Comparison of ENCODE assay signal across 17 mouse cellular contexts in the genomic region with DNA sequence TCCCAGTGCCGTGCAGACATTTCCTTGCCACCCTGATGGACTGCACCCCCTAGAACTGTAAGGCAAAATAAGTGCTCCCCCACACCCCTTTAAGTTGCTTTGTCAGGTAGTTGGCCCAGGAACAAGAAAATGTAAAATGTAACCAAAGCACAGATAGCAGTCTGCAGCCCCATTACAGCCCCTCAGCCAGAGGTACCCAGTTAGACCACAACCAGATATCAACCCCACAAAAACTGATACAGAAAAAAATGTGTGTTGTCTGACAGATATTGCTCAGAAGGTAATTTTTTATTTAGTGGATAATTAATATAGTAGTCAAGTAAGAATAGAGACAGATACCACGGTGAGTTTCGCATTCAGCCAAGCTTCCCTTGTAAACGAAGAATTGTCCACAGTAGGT.
DNase-seq lines count a peak whose midpoint lies in the region; TF ChIP-seq lines count a peak whose summit lies in the region.
"Had no signal": no experiment of that assay in that cellular context is flagged by ENCODE, and none has a peak within 500 bp of the region (broad histone marks: within the 10 kb centered on the region; RNA-seq: fewer than 3 reads in every experiment).

No protein-coding gene starts in this region.

- peak; percentile 36 to 81; a peak in 3 of 4 replicates for TF ChIP-seq EP300 in MEL (IDR thresholded peaks at IDR 0.05; ENCODE audit: low read depth in 1 of 2, low read length in 2 of 2)

- DNase-seq in MEL (ENCODE audit: low read depth, low spot score), result peak; percentile 20
- DNase-seq in testis, postnatal 10 days (ENCODE audit: low spot score), result no peak
- DNase-seq: adrenal gland, adult 2 months; adrenal gland, adult 8-10 months; adrenal gland, postnatal 10 days; adrenal gland, postnatal 14 days; adrenal gland, postnatal 25 days; adrenal gland, postnatal 36 days; B cell, adult 2 months; cerebellum, adult 11 months; cerebellum, adult 11-12 months; cerebellum, adult 18-20 months; cerebellum, adult 2 months; cerebellum, adult 8-10 months had no signal

- H3K4me1 ChIP-seq in MEL (ENCODE audit: control insufficient read depth in 1 of 2, insufficient read depth in 2 of 2, low read length in 2 of 2), result peaks cover 2 to 3% of the 10 kb centered on the region in 2 experiments; a peak in 1 of 4 replicates

- H3K9me3 ChIP-seq in MEL (replicated peaks; ENCODE audit: insufficient read depth, low read length), result no peaks in the 10 kb centered on the region
- H3K9me3 ChIP-seq: G1E had no signal

- TF ChIP-seq CTCF in MEL (IDR thresholded peaks at IDR 0.05 in 2 of 3, conservative IDR thresholded peaks at IDR 0.05 in 1 of 3; ENCODE audit: control insufficient read depth in 1 of 3, insufficient read depth in 1 of 3, low read depth in 2 of 3, low read length in 3 of 3, poor library complexity in 1 of 3, severe bottlenecking in 1 of 3), result no peak

- no peaks in the 10 kb centered on the region for H3K79me2 ChIP-seq in MEL (ENCODE audit: control insufficient read depth, insufficient read depth, low read length, poor library complexity)

- TF ChIP-seq POLR2A in MEL (IDR thresholded peaks at IDR 0.05; ENCODE audit: control insufficient read depth in 1 of 2, insufficient read depth in 1 of 2, low read depth in 1 of 2, low read length in 2 of 2, poor library complexity in 1 of 2), result no peak

- H3K4me3 ChIP-seq in MEL (ENCODE audit: control insufficient read depth in 1 of 2, insufficient read depth in 1 of 2, low read depth in 2 of 2, low read length in 2 of 2), result no peak overlapping the region

- H3K27me3 ChIP-seq in MEL (ENCODE audit: control insufficient read depth in 1 of 2, insufficient read depth in 2 of 2, low read length in 2 of 2), result peaks cover 0 to 3% of the 10 kb centered on the region in 2 experiments; a peak in 1 of 4 replicates
- H3K27me3 ChIP-seq: CH12.LX, Patski had no signal

- H3K27ac ChIP-seq in MEL (ENCODE audit: control insufficient read depth, low read depth, low read length), result no peak overlapping the region

- H3K9ac ChIP-seq in MEL (ENCODE audit: control insufficient read depth, low read depth, low read length, poor library complexity, severe bottlenecking), result no peak overlapping the region

- no peaks in the 10 kb centered on the region for H3K36me3 ChIP-seq in MEL (ENCODE audit: control insufficient read depth in 1 of 2, insufficient read depth in 2 of 2, low read length in 2 of 2)
- H3K36me3 ChIP-seq: G1E had no signal

- no peak for TF ChIP-seq RAD21 in MEL (IDR thresholded peaks at IDR 0.05; ENCODE audit: low read depth, low read length)

TF ChIP-seq in MEL, 35 proteins besides CTCF, POLR2A, EP300 and RAD21:
- TF ChIP-seq ZMIZ1 (IDR thresholded peaks at IDR 0.05; ENCODE audit: low read depth, low read length) (no peak), JUND (IDR thresholded peaks at IDR 0.05; ENCODE audit: low read depth, low read length) (no peak), MEF2A (IDR thresholded peaks at IDR 0.05; ENCODE audit: extremely low read depth, insufficient replicate concordance, low read depth, low read length, poor library complexity, severe bottlenecking) (no peak), HCFC1 (IDR thresholded peaks at IDR 0.05; ENCODE audit: low read depth, low read length) (no peak), MAZ (IDR thresholded peaks at IDR 0.05; ENCODE audit: low read depth, low read length) (no peak), CHD1 (IDR thresholded peaks at IDR 0.05; ENCODE audit: low read depth, low read length) (no peak), TAL1 (IDR thresholded peaks at IDR 0.05; ENCODE audit: low read length) (no peak), CHD2 (IDR thresholded peaks at IDR 0.05; ENCODE audit: low read length) (no peak), KAT2A (conservative IDR thresholded peaks at IDR 0.05; ENCODE audit: low read depth, low read length) (no peak), POLR2AphosphoS5 (IDR thresholded peaks at IDR 0.05; ENCODE audit: borderline replicate concordance, low read depth, low read length) (no peak), MXI1 (IDR thresholded peaks at IDR 0.05; ENCODE audit: low read depth, low read length) (no peak), UBTF (IDR thresholded peaks at IDR 0.05; ENCODE audit: borderline replicate concordance, insufficient read depth, low read depth, low read length) (no peak), SIN3A (IDR thresholded peaks at IDR 0.05; ENCODE audit: low read length) (no peak), TCF12 (IDR thresholded peaks at IDR 0.05; ENCODE audit: low read depth, low read length) (0 out of 2 replicates have a peak, but pooled peaks have one; percentile 22), ZC3H11A (IDR thresholded peaks at IDR 0.05; ENCODE audit: low read depth, low read length) (no peak), ZNF384 (IDR thresholded peaks at IDR 0.05; ENCODE audit: low read depth, low read length) (peak; percentile 31; the same call in 1 of the 2 replicates), NELFE (IDR thresholded peaks at IDR 0.05; ENCODE audit: low read depth, low read length) (no peak), MAX (IDR thresholded peaks at IDR 0.05; ENCODE audit: low read length) (no peak), GABPA (IDR thresholded peaks at IDR 0.05; ENCODE audit: low read depth, low read length) (no peak), RCOR1 (IDR thresholded peaks at IDR 0.05; ENCODE audit: low read depth, low read length) (peak; percentile 58), TBP (IDR thresholded peaks at IDR 0.05; ENCODE audit: low read depth, low read length) (no peak), MYC (IDR thresholded peaks at IDR 0.05; ENCODE audit: low read depth, low read length) (no peak), ELF1 (IDR thresholded peaks at IDR 0.05; ENCODE audit: low read depth, low read length) (no peak), MYB (IDR thresholded peaks at IDR 0.05; ENCODE audit: low read depth, low read length) (no peak), POLR2AphosphoS2 (IDR thresholded peaks at IDR 0.05; ENCODE audit: low read length) (no peak), ETS1 (IDR thresholded peaks at IDR 0.05; ENCODE audit: low read depth, low read length) (no peak), GATA1 (IDR thresholded peaks at IDR 0.05; ENCODE audit: low read depth, low read length) (peak; percentile 52; the same call in 1 of the 2 replicates), USF1 (IDR thresholded peaks at IDR 0.05; ENCODE audit: low read depth, low read length) (no peak), E2F4 (IDR thresholded peaks at IDR 0.05; ENCODE audit: borderline replicate concordance, low read depth, low read length) (no peak), ZKSCAN1 (IDR thresholded peaks at IDR 0.05; ENCODE audit: low read depth, low read length) (no peak), MAFK (IDR thresholded peaks at IDR 0.05; ENCODE audit: borderline replicate concordance, low read depth, low read length) (no peak)
